Mouse (Mus musculus) embryonic facial prominence, embryonic 10.5 days (tissue): Measurements from ENCODE around the gene Tmem253. TPM values are rescaled to one million over a fixed set of nuclear protein-coding genes. Genes with fewer than 3 reads are reported as not detected.
A peak's percentile ranks its signal among the peaks of the same experiment; 100 is the strongest.

Experiments
- DNase-seq: peaks from one replicate; pipeline ENCODE4 v3.0.0-alpha.2; 2017; ENCODE audit warnings: low spot score
- H3K27ac ChIP-seq: fragments of 300-500 bp; sonication (generic); replicated peaks from 2 replicates; pipeline ENCODE4 v1.5.1; 2016; ENCODE audit warnings: mild to moderate bottlenecking
- H3K27me3 ChIP-seq: fragments of 300-500 bp; sonication (generic); replicated peaks from 2 replicates; pipeline ENCODE4 v1.6.1; 2016; ENCODE audit warnings: low read depth, mild to moderate bottlenecking; ENCODE audit not compliant: poor library complexity, severe bottlenecking
- H3K36me3 ChIP-seq: fragments of 300-500 bp; sonication (generic); replicated peaks from 2 replicates; pipeline ENCODE4 v1.6.1; 2016; ENCODE audit warnings: mild to moderate bottlenecking, moderate library complexity
- H3K4me1 ChIP-seq: fragments of 300-500 bp; sonication (generic); 2 replicates; pipeline ENCODE4 v1.6.1; 2016
- H3K4me3 ChIP-seq: fragments of 300-500 bp; sonication (generic); 2 replicates; pipeline ENCODE4 v1.5.1; 2016; ENCODE audit warnings: mild to moderate bottlenecking, moderate library complexity
- H3K9me3 ChIP-seq: fragments of 300-500 bp; sonication (generic); 2 replicates; pipeline ENCODE4 v1.6.1; 2016; ENCODE audit warnings: mild to moderate bottlenecking
- WGBS: fragments of 180-500 bp; shearing (Covaris S2); methylation state at CpG from one replicate; pipeline ENCODE4 v1.1.7; 2016; 5-methylcytosine and 5-hydroxymethylcytosine counted together
- polyA plus RNA-seq: library from polyadenylated mRNA; unstranded; fragments of >200 nt; fragmentation: Nextera tagmentation; extraction: Ambion mirVana; gene quantifications from 2 replicates; pipeline ENCODE4 v1.2.1, GENCODE M21; 2016

Gene Tmem253
- polyA plus RNA-seq, 1 experiment from 2014 or later: 0.65 TPM

DNA sequence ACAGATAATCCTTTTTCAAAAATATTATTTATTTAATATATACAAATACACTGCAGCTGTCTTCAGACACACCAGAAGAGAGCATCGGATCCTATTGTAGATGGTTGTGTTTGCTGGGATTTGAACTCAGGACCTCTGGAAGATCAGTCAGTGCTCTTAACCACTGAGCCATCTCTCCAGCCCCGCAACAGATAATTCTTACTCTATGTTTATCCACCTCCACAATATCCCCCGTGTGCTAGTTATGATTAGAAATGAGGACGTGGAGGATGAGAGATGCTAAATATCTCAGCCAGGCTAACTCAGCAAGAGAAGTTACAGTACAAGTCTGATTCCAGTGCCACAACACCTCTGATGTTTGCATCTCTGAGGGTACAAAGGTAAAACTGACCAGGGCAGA lies 21.0 kb upstream of the Tmem253 start:
- H3K9me3 ChIP-seq: no peaks in the 10 kb centered on the region
- peaks cover 98% of the 10 kb centered on the region for H3K36me3 ChIP-seq
- no peak overlapping the region for H3K4me3 ChIP-seq
- 92% methylated on average over 4 of the region's 4 CpGs for WGBS
- peaks cover 5% of the 10 kb centered on the region for H3K4me1 ChIP-seq
- H3K27ac ChIP-seq: no peak overlapping the region
- no peak for DNase-seq
- H3K27me3 ChIP-seq: no peaks in the 10 kb centered on the region

DNA sequence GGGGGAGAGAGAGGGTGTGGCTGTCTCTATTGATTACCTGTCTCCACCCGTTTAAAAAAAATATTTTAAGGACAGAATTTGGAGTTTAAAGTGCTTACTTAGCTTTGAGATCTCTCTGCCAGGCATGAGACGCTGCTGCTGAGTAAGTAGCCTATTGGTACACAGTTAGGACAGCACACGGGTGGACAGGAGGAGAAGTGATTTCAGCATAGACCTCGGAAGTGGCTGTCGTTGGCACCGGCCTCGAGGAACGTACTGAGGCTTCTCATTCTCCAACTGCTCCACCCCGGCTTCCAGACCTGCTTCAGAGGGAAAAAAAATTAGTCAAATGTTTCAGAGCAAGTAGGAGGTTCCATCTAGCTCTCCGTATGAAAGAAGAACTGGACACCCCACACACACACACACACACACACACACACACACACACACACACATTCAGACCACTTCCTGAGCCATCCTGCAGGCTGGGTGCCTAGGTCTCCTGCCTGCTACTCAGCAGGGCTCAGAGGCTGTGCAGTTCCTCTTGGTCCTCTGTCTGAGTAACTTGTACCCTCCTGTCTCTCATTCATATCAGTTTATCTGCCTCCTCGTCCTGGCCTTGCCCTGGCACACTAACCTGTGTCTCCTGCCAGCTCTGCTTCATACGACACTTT lies 20.1 kb upstream of the Tmem253 start:
- H3K27ac ChIP-seq: no peak overlapping the region
- no peak for DNase-seq
- no peaks in the 10 kb centered on the region for H3K27me3 ChIP-seq
- 82% methylated on average over 12 of the region's 12 CpGs for WGBS
- H3K9me3 ChIP-seq: no peaks in the 10 kb centered on the region
- H3K4me3 ChIP-seq: no peak overlapping the region
- peaks cover 98% of the 10 kb centered on the region for H3K36me3 ChIP-seq
- H3K4me1 ChIP-seq: no peaks in the 10 kb centered on the region

DNA sequence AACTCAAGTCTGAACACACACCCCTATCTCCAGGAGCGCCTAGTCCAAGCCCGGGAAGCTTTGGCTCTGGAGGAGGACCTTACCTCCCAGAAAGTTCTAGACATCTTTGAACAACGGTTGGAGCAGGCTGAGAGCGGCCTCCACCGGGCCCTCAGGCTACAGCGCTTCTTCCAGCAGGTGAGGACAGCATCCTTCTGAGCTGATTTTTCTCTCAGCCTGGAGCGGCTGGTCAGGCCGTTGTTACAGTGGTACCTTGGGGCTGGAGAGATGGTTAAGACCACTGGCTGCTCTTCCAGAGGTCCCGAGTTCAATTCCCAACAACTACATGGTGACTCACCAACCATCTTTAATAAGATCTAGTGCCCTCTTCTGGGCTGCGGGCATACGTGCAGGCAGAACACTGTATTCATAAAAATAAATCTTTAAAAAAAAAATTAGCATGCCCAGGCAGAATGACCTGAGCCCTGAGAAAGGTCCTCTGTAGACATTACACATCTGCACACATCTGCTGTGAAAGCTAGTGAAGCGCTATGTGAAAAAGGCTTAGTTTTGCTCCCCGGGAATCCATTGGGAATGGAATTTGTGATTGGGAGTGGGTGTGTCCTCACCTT lies 19.1 kb upstream of the Tmem253 start:
- no peaks in the 10 kb centered on the region for H3K4me1 ChIP-seq
- H3K9me3 ChIP-seq: no peaks in the 10 kb centered on the region
- H3K4me3 ChIP-seq: no peak overlapping the region
- H3K36me3 ChIP-seq: peaks cover 98% of the 10 kb centered on the region
- no peak overlapping the region for H3K27ac ChIP-seq
- no peaks in the 10 kb centered on the region for H3K27me3 ChIP-seq
- DNase-seq: no peak
- 91% methylated on average over 13 of the region's 13 CpGs for WGBS

DNA sequence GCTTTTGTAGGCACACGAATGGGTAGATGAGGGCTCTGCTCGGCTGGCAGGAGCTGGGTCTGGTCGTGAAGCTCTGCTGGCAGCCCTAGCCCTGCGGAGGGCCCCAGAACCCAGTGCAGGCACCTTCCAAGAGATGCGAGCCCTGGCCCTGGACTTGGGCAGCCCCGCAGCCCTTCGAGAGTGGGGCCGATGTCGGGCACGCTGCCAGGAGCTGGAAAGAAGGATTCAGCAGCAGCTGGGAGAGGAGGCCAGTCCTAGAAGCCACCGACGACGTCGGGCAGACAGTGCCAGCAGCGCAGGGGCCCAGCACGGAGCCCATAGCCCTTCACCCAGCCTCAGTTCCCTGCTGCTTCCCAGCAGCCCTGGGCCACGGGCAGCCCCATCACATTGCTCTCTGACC lies 18.6 kb upstream of the Tmem253 start:
- DNase-seq: no peak
- no peak overlapping the region for H3K4me3 ChIP-seq
- no peaks in the 10 kb centered on the region for H3K9me3 ChIP-seq
- no peaks in the 10 kb centered on the region for H3K4me1 ChIP-seq
- no peak overlapping the region for H3K27ac ChIP-seq
- WGBS: 79% methylated on average over 17 of the region's 17 CpGs
- H3K36me3 ChIP-seq: peaks cover 97% of the 10 kb centered on the region
- no peaks in the 10 kb centered on the region for H3K27me3 ChIP-seq

DNA sequence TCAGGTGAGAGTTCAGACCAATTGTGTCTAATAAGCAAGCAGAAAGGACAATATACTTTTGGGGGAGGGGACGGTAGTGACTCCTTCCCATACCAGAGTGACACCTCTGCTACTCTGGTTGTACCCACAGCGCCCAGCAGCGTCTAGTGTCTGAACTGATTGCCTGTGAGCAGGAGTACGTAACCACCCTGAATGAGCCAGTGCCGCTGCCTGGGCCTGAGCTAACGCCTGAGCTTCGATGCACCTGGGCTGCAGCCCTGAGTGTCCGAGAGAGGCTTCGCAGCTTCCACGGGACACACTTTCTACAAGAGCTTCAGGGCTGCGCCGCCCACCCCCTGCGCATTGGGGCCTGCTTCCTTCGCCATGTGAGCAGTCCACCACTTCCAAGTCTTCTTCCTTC lies 18.0 kb upstream of the Tmem253 start:
- no peak for DNase-seq
- Histone ChIP-seq H3K9me3 (no peaks in the 10 kb centered on the region), H3K4me3 (no peak overlapping the region), H3K4me1 (no peaks in the 10 kb centered on the region), H3K27ac (no peak overlapping the region), H3K36me3 (peaks cover 97% of the 10 kb centered on the region), H3K27me3 (no peaks in the 10 kb centered on the region)
- 91% methylated on average over 14 of the region's 14 CpGs for WGBS

DNA sequence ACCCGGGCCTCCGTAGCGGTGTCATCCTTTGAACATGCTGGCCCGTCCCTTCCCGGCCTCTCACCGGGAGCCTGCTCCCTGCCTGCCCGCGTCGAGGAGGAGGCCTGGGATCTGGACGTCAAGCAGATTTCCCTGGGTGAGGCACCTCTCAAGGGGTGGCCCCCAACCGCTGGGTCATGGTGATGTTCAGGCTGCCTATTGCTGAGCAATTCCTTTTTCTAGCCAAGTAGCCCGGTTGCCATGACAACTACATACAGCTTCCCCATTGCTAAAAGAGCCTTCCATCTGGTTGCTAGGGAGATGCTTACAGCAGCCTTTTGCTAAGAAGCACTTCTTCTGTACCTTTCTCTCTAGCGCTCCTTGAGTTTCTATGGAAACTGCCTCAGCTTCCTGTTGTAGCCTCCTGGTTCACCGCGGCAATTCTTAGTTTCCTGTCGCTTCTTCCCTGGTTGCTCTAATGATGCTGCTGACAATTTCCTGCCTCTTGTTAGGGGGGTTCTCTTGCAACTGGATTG lies 11.4 kb upstream of the Tmem253 start:
- Histone ChIP-seq H3K36me3 (peaks cover 96% of the 10 kb centered on the region), H3K4me3 (peak overlapping the region; percentile 21; the same call in 1 of the 2 replicates), H3K27ac (peak overlapping the region; percentile 21), H3K27me3 (no peaks in the 10 kb centered on the region), H3K9me3 (no peaks in the 10 kb centered on the region), H3K4me1 (peaks cover 32% of the 10 kb centered on the region)
- WGBS: 44% methylated on average over 16 of the region's 16 CpGs
- peak; percentile 55 for DNase-seq

DNA sequence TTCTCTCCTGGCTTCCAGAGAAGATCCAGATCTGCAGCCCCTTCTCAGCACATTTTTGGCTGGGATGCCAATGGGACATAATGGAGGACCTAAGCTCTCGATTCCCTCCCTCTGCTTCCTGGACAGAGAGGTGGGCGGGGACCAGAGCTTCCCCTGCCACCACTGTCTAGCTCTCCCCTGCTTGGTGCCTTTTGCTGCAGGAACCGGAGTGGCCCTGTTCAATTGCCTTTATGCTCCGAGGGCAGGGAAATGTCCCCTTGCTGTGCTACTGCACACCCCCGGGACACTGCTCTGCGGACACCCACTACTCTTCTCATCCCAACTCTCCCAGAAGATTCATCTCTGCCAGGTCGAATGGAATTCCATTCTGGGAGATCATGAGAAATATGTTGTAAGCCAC lies 10.3 kb upstream of the Tmem253 start:
- H3K9me3 ChIP-seq: no peaks in the 10 kb centered on the region
- peaks cover 93% of the 10 kb centered on the region for H3K36me3 ChIP-seq
- no peak overlapping the region for H3K4me3 ChIP-seq
- H3K4me1 ChIP-seq: peaks cover 43% of the 10 kb centered on the region
- no peak for DNase-seq
- no peak overlapping the region for H3K27ac ChIP-seq
- H3K27me3 ChIP-seq: no peaks in the 10 kb centered on the region
- 79% methylated on average over 7 of the region's 7 CpGs for WGBS

DNA sequence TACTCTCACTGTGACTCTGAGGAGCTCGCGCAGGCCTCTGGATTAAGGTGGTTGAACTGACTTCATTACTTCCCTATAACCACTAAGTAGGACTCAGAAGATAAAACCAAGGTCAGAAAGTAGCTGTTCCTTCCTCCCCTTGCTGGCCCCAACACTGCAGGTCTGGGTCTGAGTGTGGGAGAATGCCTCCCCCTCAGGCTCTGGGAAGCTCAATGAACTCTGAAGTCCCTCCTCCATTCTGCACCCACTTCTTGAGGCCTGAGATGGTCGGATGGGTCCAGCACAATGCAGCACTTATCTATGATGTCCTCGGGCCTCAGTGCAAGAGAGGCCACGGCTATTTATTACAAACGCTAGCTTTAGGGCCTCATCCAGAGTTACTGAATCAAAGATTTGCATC lies 9.8 kb upstream of the Tmem253 start:
- Histone ChIP-seq H3K36me3 (peaks cover 88% of the 10 kb centered on the region), H3K27me3 (no peaks in the 10 kb centered on the region), H3K4me3 (no peak overlapping the region), H3K4me1 (peaks cover 47% of the 10 kb centered on the region), H3K27ac (no peak overlapping the region), H3K9me3 (no peaks in the 10 kb centered on the region)
- WGBS: 81% methylated on average over 6 of the region's 6 CpGs
- no peak for DNase-seq

DNA sequence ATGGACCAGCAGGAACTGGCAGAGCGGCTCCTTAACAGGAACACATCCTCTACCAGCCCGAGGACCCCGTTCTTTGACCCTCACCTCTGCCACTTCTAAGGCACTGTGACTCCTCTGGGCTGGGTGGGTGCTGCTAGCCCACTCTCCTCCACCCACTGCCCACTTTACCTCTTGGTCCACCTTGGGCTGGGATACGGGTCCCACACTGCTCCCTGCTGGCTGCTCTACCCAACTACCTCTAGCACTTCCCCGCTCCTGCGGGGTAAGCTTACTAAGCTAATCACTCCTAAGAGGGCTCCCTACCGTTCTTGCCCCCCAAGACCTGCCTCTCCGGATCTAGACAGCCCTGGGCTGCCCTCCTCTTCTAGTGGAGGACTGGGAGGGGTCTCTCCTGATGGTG lies 9.2 kb upstream of the Tmem253 start:
- no peaks in the 10 kb centered on the region for H3K27me3 ChIP-seq
- WGBS: 74% methylated on average over 8 of the region's 8 CpGs
- DNase-seq: peak; percentile 46
- H3K9me3 ChIP-seq: no peaks in the 10 kb centered on the region
- H3K36me3 ChIP-seq: peaks cover 82% of the 10 kb centered on the region
- H3K27ac ChIP-seq: no peak overlapping the region
- peaks cover 54% of the 10 kb centered on the region for H3K4me1 ChIP-seq
- H3K4me3 ChIP-seq: no peak overlapping the region

DNA sequence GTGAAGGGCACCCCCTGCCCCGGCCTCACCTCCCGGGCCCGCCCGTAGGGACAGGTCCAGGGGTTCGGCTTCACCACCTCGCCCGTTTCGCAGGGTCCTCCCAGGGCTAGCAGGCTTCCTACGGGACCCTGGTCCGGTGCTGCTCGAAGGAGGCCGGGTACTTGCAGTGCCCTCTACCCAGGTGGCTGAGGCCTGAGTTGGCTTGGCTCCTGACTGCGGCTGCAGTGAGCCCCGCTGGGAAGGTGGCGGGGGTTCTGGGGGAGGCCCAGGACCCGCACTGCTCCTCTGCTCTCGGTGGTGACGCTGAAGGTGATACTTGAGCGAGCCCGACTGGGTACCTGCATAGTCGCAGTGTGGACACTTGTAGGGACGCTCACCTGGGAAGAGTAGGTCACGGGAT lies 8.7 kb upstream of the Tmem253 start:
- 94% methylated on average over 23 of the region's 23 CpGs for WGBS
- H3K27me3 ChIP-seq: no peaks in the 10 kb centered on the region
- no peak for DNase-seq
- no peaks in the 10 kb centered on the region for H3K9me3 ChIP-seq
- H3K36me3 ChIP-seq: peaks cover 77% of the 10 kb centered on the region
- H3K4me1 ChIP-seq: peaks cover 59% of the 10 kb centered on the region
- H3K27ac ChIP-seq: no peak overlapping the region
- no peak overlapping the region for H3K4me3 ChIP-seq

DNA sequence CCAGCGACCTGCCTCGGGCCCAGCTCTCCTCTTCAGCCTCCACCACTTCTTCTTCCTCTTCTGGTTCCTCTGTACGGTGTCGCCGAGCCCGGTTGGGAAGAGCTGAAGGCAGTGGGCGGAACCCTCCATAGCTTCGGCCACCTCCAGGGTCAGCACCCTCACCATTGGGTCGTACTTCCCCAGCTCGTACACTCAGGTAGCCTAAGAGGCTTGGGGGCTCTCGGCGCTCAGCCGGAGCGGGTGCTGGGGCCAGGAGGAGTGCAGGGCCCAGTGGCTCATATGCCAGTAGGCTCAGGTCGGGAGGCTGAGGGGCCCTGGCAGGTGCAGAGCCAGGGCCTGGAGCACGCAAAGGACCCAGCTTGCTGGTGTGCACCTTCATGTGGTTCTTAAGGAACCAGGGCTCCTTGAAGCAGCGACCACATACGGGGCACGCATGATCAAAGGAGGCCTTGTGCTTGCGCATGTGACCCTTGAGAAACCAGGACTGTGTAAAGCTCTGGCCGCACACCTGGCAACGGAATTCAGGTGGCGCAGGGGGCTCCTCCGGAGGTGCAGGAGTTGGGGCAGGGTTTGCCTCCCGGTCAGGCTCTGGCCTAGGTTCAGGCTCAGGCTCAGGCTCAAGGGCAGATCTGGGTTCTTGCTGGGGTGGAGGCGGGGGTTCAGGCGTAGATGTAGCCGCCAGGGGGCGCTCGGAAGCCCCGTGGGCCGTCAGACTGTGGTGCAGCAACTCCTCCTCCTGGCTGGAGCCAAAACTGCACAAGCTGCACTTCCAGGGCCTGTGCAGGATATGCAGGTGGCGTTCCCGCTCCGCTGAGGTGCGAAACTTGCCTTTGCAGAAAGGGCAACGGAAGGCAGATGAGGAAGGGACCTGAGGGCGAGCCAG lies 6.9 kb upstream of the Tmem253 start:
- H3K36me3 ChIP-seq: peaks cover 59% of the 10 kb centered on the region
- H3K4me1 ChIP-seq: peaks cover 73% of the 10 kb centered on the region
- peak overlapping the region; percentile 57 for H3K4me3 ChIP-seq

DNA sequence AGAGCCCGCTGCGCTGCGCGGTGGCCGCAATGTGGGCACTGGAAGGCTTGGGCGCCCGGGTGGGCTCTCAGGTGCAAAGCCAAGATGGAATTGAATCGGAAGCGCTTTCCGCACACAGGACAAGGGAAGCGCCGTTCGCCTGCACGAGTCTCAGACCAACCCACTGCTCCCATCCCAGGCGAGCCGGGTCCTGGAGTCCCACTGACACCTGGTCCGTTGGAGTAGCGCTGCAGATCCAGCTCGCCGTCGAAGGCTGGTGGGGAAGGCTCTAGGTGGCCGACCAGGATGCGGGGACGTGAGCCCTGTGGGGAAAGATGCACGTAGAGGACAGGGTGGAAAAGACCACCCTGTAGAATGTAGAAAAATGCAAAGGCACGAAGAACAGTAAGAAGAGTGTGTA lies 6.1 kb upstream of the Tmem253 start:
- peaks cover 68% of the 10 kb centered on the region for H3K4me1 ChIP-seq
- no peak for DNase-seq
- WGBS: 45% methylated on average over 26 of the region's 26 CpGs
- H3K36me3 ChIP-seq: peaks cover 51% of the 10 kb centered on the region
- peak overlapping the region; percentile 57 for H3K4me3 ChIP-seq
- no peaks in the 10 kb centered on the region for H3K27me3 ChIP-seq
- no peaks in the 10 kb centered on the region for H3K9me3 ChIP-seq
- H3K27ac ChIP-seq: peak overlapping the region; percentile 89

More for the DNA sequence above, 6.9 kb upstream of the Tmem253 start:
- WGBS: 56% methylated on average over 38 of the region's 38 CpGs
- Histone ChIP-seq H3K9me3 (no peaks in the 10 kb centered on the region), H3K27me3 (no peaks in the 10 kb centered on the region), H3K27ac (peak overlapping the region; percentile 89)
- DNase-seq: peak; percentile 93
